Mouse (Mus musculus): Measurements from ENCODE around the gene Sv2b. TPM values are rescaled to one million over a fixed set of nuclear protein-coding genes. Genes with fewer than 3 reads are reported as not detected.

Gene Sv2b
- polyA plus RNA-seq, 2 experiments, result 0.02 TPM; not detected in 1

DNA sequence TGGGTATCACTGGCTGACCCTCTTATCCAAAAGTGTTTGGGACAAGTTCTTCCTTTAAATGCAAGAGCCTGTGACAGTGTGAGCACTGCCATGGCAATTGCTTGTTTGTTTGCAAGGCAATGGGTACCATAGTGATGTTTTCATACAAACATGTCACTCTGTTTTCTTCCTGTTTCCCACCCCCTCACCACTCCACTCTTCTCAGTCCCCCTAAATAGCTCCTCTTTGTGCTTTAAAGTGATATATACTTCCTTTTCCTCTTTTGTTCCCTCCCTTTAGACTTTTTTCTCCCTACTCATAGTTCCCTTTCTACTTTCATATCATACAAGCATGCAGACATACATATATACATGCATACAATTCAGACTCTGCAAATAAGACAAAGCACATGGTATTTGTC is 10.9 kb upstream of the Sv2b start:
- Histone ChIP-seq H3K27ac (no peak overlapping the region), H3K4me1 (replicated peaks; ENCODE audit: control insufficient read depth in 2 of 2, insufficient read depth in 2 of 2, low read length in 1 of 2) (no peaks in the 10 kb centered on the region), H3K9me3 (ENCODE audit: control insufficient read depth, low read length) (no peaks in the 10 kb centered on the region), H3K36me3 (replicated peaks; ENCODE audit: control insufficient read depth, insufficient read depth, low read depth) (no peaks in the 10 kb centered on the region), H3K27me3 (ENCODE audit: control insufficient read depth, insufficient read depth, low read length) (no peaks in the 10 kb centered on the region), H3K9ac (replicated peaks) (no peak overlapping the region), H3K4me3 (ENCODE audit: insufficient read depth in 1 of 2, low read depth in 2 of 2, low read length in 2 of 2) (no peak overlapping the region), H3K4me2 (ENCODE audit: low read depth) (no peak overlapping the region)
- ATAC-seq (ENCODE audit: insufficient read depth) (no peak), DNase-seq (ENCODE audit: low read depth in 3 of 3, low spot score in 3 of 3) (no peak)
- TF ChIP-seq CTCF (IDR thresholded peaks at IDR 0.05; ENCODE audit: low read depth), result no peak
- TF ChIP-seq EP300 (IDR thresholded peaks at IDR 0.05; ENCODE audit: low read depth), result no peak

DNA sequence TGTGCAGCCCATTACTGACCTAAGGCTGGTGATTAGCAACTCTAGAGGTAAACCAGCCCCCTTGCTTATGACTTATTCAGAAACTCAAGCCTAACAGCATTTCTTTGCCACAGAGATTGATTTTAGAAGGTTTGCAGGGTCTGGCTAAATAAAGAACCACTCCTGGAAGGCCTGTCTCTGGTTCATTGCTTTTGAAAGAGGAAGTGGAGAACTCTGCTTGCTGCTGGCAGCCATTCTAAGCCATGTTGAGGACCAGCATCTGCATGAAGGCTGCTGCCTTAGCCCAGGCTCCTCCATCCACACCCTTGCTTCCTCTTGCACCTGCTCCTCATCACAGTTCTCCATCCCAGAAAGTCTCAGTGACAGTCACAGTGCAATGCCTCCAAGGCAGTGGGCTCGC is 9.3 kb upstream of the Sv2b start:
- no peaks in the 10 kb centered on the region for H3K27me3 ChIP-seq (ENCODE audit: control insufficient read depth, insufficient read depth, low read length)
- no peak overlapping the region for H3K4me3 ChIP-seq (ENCODE audit: insufficient read depth in 1 of 2, low read depth in 2 of 2, low read length in 2 of 2)
- no peak for TF ChIP-seq EP300 (IDR thresholded peaks at IDR 0.05; ENCODE audit: low read depth)
- TF ChIP-seq CTCF (IDR thresholded peaks at IDR 0.05; ENCODE audit: low read depth), result no peak
- DNase-seq (ENCODE audit: low read depth in 3 of 3, low spot score in 3 of 3) (no peak), ATAC-seq (ENCODE audit: insufficient read depth) (no peak)
- no peak overlapping the region for H3K4me2 ChIP-seq (ENCODE audit: low read depth)
- H3K9me3 ChIP-seq (ENCODE audit: control insufficient read depth, low read length), result no peaks in the 10 kb centered on the region
- no peak overlapping the region for H3K27ac ChIP-seq
- 61% methylated on average over 1 of the region's 1 CpGs for WGBS (ENCODE audit: insufficient replicate concordance)
- H3K9ac ChIP-seq (replicated peaks), result no peak overlapping the region
- no peaks in the 10 kb centered on the region for H3K36me3 ChIP-seq (replicated peaks; ENCODE audit: control insufficient read depth, insufficient read depth, low read depth)
- no peaks in the 10 kb centered on the region for H3K4me1 ChIP-seq (replicated peaks; ENCODE audit: control insufficient read depth in 2 of 2, insufficient read depth in 2 of 2, low read length in 1 of 2)

DNA sequence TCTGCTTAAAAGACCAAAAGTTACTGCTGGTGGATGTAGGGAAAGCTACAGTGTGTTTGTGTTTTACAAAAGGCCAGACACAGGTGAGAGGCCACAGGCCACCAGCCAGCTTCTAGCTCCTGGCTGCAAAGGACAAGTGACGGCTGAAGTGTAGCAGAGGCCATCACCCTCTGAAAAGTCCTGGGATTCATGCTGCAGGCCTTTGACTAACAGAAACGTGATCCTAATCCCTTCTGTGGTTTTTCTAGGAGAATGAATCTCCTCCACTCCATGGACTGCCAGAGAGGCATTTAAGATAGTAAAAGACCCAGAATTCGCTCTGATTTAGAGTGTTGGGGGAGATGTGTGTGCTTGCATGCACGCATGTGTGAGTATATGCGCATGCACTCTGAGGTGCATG is 5.8 kb upstream of the Sv2b start:
- no peaks in the 10 kb centered on the region for H3K4me1 ChIP-seq (replicated peaks; ENCODE audit: control insufficient read depth in 2 of 2, insufficient read depth in 2 of 2, low read length in 1 of 2)
- no peak for TF ChIP-seq EP300 (IDR thresholded peaks at IDR 0.05; ENCODE audit: low read depth)
- TF ChIP-seq CTCF (IDR thresholded peaks at IDR 0.05; ENCODE audit: low read depth), result no peak
- H3K4me2 ChIP-seq (ENCODE audit: low read depth), result no peak overlapping the region
- ATAC-seq (ENCODE audit: insufficient read depth) (no peak), DNase-seq (ENCODE audit: low read depth in 3 of 3, low spot score in 3 of 3) (no peak)
- H3K27me3 ChIP-seq (ENCODE audit: control insufficient read depth, insufficient read depth, low read length), result no peaks in the 10 kb centered on the region
- 56% methylated on average over 5 of the region's 5 CpGs for WGBS (ENCODE audit: insufficient replicate concordance)
- H3K9ac ChIP-seq (replicated peaks), result no peak overlapping the region
- no peak overlapping the region for H3K4me3 ChIP-seq (ENCODE audit: insufficient read depth in 1 of 2, low read depth in 2 of 2, low read length in 2 of 2)
- H3K27ac ChIP-seq, result no peak overlapping the region
- no peaks in the 10 kb centered on the region for H3K36me3 ChIP-seq (replicated peaks; ENCODE audit: control insufficient read depth, insufficient read depth, low read depth)
- no peaks in the 10 kb centered on the region for H3K9me3 ChIP-seq (ENCODE audit: control insufficient read depth, low read length)

DNA sequence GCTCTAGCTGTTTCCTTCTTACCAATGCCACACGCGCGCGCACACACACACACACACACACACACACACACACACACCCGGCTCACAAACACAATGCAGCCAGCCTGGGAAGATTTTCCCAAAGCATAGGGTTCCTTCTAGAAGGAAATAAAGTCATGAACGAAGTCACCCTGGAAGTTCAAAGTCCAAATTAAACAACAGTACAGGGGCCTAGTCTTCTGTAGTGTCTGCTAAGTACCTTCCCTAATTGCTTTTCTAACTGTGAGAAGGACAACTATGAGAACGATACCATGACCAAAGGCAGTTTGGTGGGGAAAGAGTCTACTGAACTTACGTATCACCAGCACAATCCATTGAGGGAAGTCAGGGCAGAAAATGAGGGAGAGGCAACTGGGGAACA is 508 bp upstream of the Sv2b start:
- H3K4me1 ChIP-seq (replicated peaks; ENCODE audit: control insufficient read depth in 2 of 2, insufficient read depth in 2 of 2, low read length in 1 of 2), result no peaks in the 10 kb centered on the region
- H3K9ac ChIP-seq (replicated peaks), result no peak overlapping the region
- TF ChIP-seq EP300 (IDR thresholded peaks at IDR 0.05; ENCODE audit: low read depth), result no peak
- no peak for TF ChIP-seq CTCF (IDR thresholded peaks at IDR 0.05; ENCODE audit: low read depth)
- H3K27me3 ChIP-seq (ENCODE audit: control insufficient read depth, insufficient read depth, low read length), result peaks cover 19% of the 10 kb centered on the region
- H3K9me3 ChIP-seq (ENCODE audit: control insufficient read depth, low read length), result no peaks in the 10 kb centered on the region
- H3K4me2 ChIP-seq (ENCODE audit: low read depth), result no peak overlapping the region
- no peak overlapping the region for H3K4me3 ChIP-seq (ENCODE audit: insufficient read depth in 1 of 2, low read depth in 2 of 2, low read length in 2 of 2)
- no peak overlapping the region for H3K27ac ChIP-seq
- 71% methylated on average over 8 of the region's 8 CpGs for WGBS (ENCODE audit: insufficient replicate concordance)
- no peaks in the 10 kb centered on the region for H3K36me3 ChIP-seq (replicated peaks; ENCODE audit: control insufficient read depth, insufficient read depth, low read depth)
- no peak for ATAC-seq (ENCODE audit: insufficient read depth)
- no peak for DNase-seq (ENCODE audit: low read depth in 3 of 3, low spot score in 3 of 3)

DNA sequence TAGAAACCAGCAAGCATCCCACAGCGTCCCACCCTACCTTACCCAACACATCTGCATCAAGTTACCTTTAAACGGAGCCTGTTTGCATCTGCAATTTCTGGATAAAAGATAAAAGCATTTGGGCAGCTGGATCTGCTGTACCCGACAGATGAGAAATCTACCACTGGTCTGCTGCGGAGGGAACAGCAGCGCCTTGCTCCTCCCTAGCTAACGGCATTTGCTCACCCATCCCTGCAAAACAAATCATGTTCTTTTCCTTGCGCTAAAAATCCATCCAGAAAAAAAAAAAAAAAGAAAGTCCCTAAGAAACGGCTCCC is 964 bp downstream of the Sv2b start:
- Histone ChIP-seq H3K36me3 (replicated peaks; ENCODE audit: control insufficient read depth, insufficient read depth, low read depth) (no peaks in the 10 kb centered on the region), H3K27me3 (ENCODE audit: control insufficient read depth, insufficient read depth, low read length) (peaks cover 19% of the 10 kb centered on the region), H3K4me2 (ENCODE audit: low read depth) (no peak overlapping the region), H3K4me3 (ENCODE audit: insufficient read depth in 1 of 2, low read depth in 2 of 2, low read length in 2 of 2) (no peak overlapping the region), H3K27ac (no peak overlapping the region), H3K4me1 (replicated peaks; ENCODE audit: control insufficient read depth in 2 of 2, insufficient read depth in 2 of 2, low read length in 1 of 2) (no peaks in the 10 kb centered on the region), H3K9ac (replicated peaks) (no peak overlapping the region), H3K9me3 (ENCODE audit: control insufficient read depth, low read length) (no peaks in the 10 kb centered on the region)
- ATAC-seq (ENCODE audit: insufficient read depth), result no peak
- TF ChIP-seq EP300 (IDR thresholded peaks at IDR 0.05; ENCODE audit: low read depth) (no peak), CTCF (IDR thresholded peaks at IDR 0.05; ENCODE audit: low read depth) (no peak)
- WGBS (ENCODE audit: insufficient replicate concordance), result 10% methylated on average over 8 of the region's 8 CpGs
- DNase-seq (ENCODE audit: low read depth in 3 of 3, low spot score in 3 of 3), result no peak

Measured in liver, embryonic 14.5 days (tissue).